Mouse (Mus musculus): ENCODE data around the gene Cecr2. TPM values are rescaled to one million over a fixed set of nuclear protein-coding genes. Genes with fewer than 3 reads are reported as not detected.
A peak's percentile ranks its signal among the peaks of the same experiment; 100 is the strongest.

Gene Cecr2
- total RNA-seq, 2 experiments from 2014 or later, result 9.1 to 17.0 TPM

DNA sequence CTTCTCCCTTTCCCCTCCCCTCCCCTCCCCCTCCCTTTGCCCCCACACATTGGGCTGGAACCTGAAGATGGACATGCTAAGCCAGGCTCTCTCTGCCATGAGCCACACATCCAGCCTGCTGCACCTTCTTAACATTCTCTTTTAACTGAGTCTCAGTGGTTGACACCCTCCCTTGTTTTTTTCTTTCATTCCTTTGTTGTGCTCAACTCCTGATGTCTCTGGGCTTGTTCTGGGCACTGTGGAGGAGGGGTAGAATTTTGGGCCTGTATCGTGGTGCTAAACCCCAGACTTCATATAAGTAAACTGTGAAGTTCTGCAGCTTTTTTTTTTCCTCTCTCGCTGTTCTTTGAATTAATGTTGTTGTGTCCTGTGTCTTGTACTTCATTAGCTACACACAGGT, 9.8 kb downstream of the Cecr2 start:
- no peak overlapping the region for H3K27ac ChIP-seq
- TF ChIP-seq CTCF (IDR thresholded peaks at IDR 0.05), result no peak
- no peak for DNase-seq
- intact Hi-C loops (cut with DNase I), result no loop called here
- no peak overlapping the region for H3K4me3 ChIP-seq

DNA sequence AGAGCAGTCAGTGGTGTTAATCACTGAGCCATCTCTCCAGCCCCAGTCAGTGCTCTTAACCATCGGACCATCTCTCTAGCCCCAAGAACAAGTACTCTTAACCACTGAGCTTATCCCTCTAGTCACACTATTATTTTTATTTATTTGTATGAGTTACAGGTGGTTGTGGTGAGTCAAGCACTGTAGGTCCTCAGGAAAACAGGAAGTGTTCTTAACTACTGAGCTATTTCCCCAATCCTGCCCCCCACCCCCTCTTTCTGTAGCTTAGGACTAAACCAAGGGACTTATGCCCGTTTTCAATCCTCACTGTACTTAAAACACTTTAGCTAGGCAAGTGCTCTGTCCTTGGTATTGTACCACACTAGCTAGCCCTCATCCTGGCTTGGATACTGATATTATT, 17.2 kb downstream of the Cecr2 start:
- DNase-seq, result no peak
- intact Hi-C loops (cut with DNase I), result no loop called here
- Histone ChIP-seq H3K4me3 (no peak overlapping the region), H3K27ac (no peak overlapping the region)
- no peak for TF ChIP-seq CTCF (IDR thresholded peaks at IDR 0.05)

DNA sequence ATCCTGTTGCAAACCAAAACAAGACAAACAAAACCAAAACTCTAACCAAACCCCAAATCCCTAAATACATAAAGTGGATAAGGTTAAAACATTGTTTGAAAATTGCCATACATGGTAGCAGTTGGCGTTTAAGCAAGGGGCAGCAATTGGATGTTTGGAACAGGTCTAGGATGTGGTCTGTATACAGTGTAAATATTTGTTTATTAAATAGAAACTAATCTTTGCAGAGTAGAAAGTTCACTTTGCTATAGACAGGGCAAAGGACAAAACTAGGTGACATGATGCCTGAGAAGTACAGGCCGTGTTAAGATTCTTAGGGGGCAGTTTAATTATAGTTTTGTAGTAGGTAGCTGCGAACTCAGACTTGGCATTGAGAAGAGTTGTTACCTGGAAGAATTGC, 18.6 kb downstream of the Cecr2 start:
- intact Hi-C loops (cut with DNase I), result no loop called here
- no peak for DNase-seq
- H3K4me3 ChIP-seq, result no peak overlapping the region
- no peak overlapping the region for H3K27ac ChIP-seq
- no peak for TF ChIP-seq CTCF (IDR thresholded peaks at IDR 0.05)

DNA sequence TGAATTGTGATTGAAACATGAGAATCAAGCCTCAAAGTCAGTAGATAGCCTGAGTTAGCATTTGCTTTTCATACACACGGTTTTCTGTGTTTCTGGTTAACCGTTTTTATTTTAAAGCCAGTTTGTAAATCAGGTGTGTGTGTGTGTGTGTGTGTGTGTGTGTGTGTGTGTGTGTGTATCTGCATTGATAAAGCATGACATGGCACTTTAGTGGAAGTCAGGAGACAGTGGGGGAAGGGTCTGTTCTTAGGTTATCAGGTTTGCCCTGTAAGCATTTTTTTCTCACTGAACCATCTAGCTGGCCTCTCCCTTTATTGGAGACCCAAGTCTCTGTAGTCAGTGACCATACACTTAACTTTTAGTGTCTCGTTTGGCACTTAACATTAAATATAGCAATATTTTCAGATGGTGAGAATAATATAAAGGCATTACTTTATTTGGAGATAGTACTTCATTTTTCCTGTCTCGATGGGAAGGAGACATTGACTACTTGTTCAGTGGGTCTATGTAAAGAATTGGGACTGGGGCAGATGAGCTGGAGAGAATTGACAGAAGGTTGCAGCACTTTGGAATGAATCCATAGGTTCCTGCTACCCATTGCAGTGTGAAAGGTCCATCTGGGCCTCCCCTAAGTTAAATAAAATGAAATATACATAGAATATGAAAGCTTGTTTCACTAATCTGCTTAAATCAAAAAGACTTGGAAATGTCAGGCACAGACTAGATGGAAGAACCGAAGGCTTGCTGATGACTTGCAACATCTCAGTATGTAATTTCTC, 20.9 kb downstream of the Cecr2 start:
- no peak for TF ChIP-seq CTCF (IDR thresholded peaks at IDR 0.05)
- Histone ChIP-seq H3K4me3 (no peak overlapping the region), H3K27ac (no peak overlapping the region)
- intact Hi-C loops (cut with DNase I), result no loop called here
- DNase-seq, result no peak

DNA sequence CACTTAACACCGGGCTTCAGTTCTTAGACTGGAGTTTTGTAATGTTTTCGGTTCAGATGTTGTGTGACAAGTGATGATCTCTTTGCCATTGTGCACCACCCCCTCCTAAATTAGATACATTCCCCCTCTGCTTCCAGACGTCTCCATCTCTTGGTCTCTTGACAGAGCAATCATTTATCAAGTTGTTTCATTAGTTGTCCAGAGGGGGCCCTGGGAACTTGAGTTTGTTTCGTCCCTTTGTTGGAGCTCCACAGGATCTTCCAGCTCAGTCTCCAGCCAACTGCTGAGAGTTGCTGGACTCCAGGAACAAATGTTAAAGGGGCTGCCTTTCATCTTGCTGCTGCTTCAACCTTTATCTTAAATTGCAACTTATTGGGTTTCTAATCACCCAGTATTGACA, 34.1 kb downstream of the Cecr2 start:
- DNase-seq, result no peak
- intact Hi-C loops (cut with DNase I), result no loop called here
- no peak for TF ChIP-seq CTCF (IDR thresholded peaks at IDR 0.05)

DNA sequence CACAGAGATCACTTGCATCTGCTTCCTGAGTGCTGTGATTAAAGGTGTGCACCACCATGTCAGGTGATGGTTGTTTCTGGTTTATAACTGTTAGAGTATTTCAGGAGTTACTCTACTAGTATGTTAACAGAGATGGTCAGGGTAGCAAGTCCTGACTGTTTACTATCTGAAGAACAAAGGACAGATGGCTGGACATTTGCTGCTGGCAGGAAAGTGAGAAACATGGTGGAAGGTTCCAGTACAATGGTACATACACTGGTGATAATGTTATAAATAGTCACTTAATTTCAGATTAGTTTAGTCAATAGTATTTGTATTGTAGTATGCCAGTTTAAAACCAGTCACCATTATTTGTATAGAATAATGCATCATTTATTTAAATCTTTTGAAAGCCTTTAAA, 38.2 kb downstream of the Cecr2 start:
- no peak for TF ChIP-seq CTCF (IDR thresholded peaks at IDR 0.05)
- intact Hi-C loops (cut with DNase I), result no loop called here
- H3K27ac ChIP-seq, result no peak overlapping the region
- H3K4me3 ChIP-seq, result no peak overlapping the region
- DNase-seq, result no peak

More for the DNA sequence above, 34.1 kb downstream of the Cecr2 start:
- Histone ChIP-seq H3K4me3 (no peak overlapping the region), H3K27ac (no peak overlapping the region)

DNA sequence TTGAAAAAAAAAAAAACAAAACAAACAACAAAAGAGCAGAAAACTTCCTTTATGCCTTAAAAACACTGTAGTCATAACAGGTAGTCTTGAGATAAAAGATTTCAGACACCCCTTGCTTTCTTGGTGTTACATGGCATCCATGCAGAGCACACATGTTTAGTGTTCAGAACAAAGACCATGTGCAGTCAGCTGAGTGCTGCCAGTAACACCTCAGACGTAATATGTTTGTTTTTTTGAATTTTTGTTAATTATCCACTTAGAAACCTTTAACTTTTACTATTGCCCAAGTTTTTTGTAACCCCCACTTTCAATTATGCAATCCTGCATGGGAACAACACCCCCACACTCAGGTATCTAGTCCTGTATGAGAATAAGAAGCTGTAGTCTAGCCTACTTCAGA, 42.6 kb downstream of the Cecr2 start:
- no peak for DNase-seq
- intact Hi-C loops (cut with DNase I), result no loop called here
- no peak for TF ChIP-seq CTCF (IDR thresholded peaks at IDR 0.05)
- Histone ChIP-seq H3K4me3 (no peak overlapping the region), H3K27ac (no peak overlapping the region)

DNA sequence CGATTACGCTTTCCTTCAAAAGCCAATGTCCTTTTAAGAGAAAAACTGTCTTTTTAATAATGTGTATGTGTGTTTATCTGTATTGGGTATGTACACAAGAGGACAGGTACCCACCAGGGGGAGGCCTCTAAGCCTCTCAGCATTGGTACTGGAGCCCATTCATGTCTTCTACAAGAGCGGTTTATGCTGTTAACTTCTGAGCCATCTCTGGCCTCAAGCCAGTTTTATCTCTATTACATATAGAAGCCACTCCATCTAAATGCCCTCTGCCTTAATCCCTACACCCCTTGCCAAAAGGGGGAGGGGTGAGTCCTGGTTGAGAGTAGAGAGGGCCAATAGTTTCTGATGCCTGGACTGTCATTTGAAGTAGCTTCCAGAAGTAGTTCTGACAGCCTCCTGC, 48.6 kb downstream of the Cecr2 start:
- no peak for TF ChIP-seq CTCF (IDR thresholded peaks at IDR 0.05)
- DNase-seq, result no peak
- H3K27ac ChIP-seq, result no peak overlapping the region
- no peak overlapping the region for H3K4me3 ChIP-seq
- intact Hi-C loops (cut with DNase I), result loop anchor here (5.0 kb wide), 1 partner anchor 43 kb away; no protein-coding TSS in a partner anchor

DNA sequence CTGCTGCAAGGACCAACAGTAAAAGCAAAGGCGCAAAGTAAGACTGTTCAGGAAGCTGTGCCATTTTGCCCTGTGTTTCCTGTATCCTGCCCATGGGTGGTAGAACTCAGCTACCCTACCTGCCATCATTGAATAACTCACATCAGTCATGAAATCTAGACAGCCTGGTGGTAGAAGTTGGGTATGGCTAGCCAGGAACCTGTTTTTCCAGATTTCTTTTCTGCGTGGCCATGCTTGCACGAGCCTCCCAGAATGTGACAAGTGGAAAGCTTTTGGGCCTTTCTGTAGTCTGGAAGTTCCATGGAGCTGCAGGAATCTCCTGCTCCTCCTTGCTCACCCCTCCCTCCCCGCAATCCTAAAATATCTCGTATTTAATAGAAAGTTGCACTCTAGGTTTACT, 49.1 kb downstream of the Cecr2 start:
- intact Hi-C loops (cut with DNase I), result no loop called here
- TF ChIP-seq CTCF (IDR thresholded peaks at IDR 0.05), result peak; percentile 8; the same call in 1 of the 2 replicates
- DNase-seq, result no peak
- H3K4me3 ChIP-seq, result no peak overlapping the region
- no peak overlapping the region for H3K27ac ChIP-seq

DNA sequence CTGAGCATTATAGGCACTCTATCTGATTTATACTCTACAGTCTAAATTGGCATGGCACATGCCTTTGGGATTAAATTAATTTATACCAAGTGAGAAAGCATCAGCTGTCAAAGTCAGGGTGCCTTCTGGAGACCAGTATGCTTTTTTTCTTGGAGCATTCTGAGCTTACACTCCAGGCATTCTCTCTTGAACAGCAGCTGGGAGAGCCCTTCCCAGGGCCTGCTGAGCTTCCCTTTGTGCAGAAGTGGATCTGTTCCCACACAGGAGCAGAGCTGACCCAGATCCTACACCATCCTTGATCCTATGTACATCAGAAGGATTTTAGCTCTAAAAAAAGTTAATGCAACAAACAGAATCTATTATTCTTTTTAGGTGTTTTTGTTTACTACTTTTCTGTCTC, 49.7 kb downstream of the Cecr2 start:
- intact Hi-C loops (cut with DNase I), result no loop called here
- no peak for DNase-seq
- H3K27ac ChIP-seq, result no peak overlapping the region
- TF ChIP-seq CTCF (IDR thresholded peaks at IDR 0.05), result no peak
- H3K4me3 ChIP-seq, result no peak overlapping the region

DNA sequence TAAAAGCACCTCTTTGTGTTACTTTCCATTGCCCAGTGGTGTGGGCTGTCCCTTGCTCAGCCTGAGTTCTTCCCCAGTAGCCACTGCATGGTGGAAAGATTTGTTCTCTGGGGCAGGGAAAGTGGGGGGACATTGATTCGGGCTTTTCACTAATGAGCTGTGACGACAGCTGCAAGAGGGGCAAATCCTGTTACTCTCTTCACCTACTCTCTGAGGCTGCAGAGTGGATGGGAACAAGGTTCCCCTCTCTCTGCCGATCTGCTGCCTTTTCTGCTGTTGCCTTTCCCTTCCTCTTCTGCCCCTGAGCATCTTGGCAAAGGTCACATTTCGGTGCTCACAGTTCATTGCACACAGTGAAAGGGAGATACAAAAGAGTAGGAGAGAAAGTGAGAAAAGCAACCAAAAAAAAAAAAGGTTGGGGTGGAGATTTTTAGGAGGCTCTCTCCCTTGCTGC, 50.4 kb downstream of the Cecr2 start:
- TF ChIP-seq CTCF (IDR thresholded peaks at IDR 0.05), result no peak
- DNase-seq, result no peak
- Histone ChIP-seq H3K4me3 (no peak overlapping the region), H3K27ac (no peak overlapping the region)
- intact Hi-C loops (cut with DNase I), result no loop called here

DNA sequence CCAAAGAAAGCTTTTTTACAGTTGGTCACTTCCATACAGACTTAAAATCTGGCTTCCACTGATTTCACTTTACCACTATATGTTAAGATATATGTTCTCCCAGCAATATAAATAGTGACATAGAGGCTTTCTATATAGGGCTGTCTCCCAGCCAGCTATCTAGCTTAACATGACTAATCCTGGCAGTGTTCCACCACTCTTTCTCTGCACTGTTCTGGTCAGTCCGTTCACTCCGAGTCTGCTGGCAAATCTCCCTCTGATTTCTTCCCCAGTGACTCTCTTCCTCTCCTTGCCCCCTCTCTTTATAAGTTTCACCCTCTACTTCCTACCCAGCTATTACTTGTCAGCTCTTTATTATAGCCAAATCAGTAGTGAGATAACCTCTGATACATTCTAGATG, 59.8 kb downstream of the Cecr2 start:
- H3K27ac ChIP-seq, result no peak overlapping the region
- H3K4me3 ChIP-seq, result no peak overlapping the region
- TF ChIP-seq CTCF (IDR thresholded peaks at IDR 0.05), result no peak
- intact Hi-C loops (cut with DNase I), result no loop called here
- no peak for DNase-seq

DNA sequence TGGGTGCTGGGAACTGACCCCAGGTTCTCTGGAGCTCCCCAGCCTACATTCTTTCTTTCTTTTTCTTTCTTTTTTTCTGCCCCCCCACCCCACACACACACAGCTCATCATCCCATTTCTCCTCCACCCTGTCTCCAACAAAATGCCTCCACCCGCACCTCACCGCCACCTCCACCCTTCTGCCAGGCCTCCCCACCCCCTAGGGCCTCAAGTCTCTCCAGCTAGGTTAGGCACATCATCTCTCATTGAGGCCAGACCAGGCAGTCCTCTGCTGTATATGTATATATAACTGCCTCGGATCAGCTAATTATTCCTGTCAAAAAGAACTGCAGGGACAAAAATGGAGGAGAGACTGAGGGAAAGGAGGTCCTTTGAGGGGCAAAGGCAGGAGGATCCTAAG, 69.8 kb downstream of the Cecr2 start:
- no peak for DNase-seq
- intact Hi-C loops (cut with DNase I), result loop anchor here (1.0 to 5.0 kb wide), 3 partner anchors 139 to 197 kb away; no protein-coding TSS in a partner anchor
- Histone ChIP-seq H3K4me3 (no peak overlapping the region), H3K27ac (no peak overlapping the region)
- TF ChIP-seq CTCF (IDR thresholded peaks at IDR 0.05), result no peak

DNA sequence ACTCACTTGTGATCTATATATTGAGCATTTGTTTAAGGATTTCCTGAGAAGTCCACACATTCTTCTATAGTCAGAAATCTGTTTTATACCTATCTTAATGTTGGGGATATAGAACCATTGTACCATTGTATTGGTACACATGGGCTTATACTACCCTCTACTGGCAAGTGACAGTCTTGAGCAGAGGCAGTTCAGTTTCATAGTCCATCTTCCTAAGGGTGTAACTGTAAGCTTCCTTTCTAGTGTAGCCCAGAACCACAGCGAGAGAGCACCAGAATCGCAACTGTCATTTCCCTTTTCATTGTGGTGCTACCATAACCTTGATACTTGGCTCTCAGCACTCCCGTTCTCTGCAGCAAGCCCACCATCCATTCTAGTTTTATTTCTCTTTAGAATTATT, 70.4 kb downstream of the Cecr2 start:
- no peak overlapping the region for H3K4me3 ChIP-seq
- intact Hi-C loops (cut with DNase I), result loop anchor here (1.0 to 5.0 kb wide), 3 partner anchors 139 to 197 kb away; no protein-coding TSS in a partner anchor
- peak; percentile 86 for TF ChIP-seq CTCF (IDR thresholded peaks at IDR 0.05)
- no peak for DNase-seq
- no peak overlapping the region for H3K27ac ChIP-seq

Data from gastrocnemius, adult 2 months (tissue).